Mouse (Mus musculus): ENCODE measurements around the gene Samd13.

Gene Samd13

DNA sequence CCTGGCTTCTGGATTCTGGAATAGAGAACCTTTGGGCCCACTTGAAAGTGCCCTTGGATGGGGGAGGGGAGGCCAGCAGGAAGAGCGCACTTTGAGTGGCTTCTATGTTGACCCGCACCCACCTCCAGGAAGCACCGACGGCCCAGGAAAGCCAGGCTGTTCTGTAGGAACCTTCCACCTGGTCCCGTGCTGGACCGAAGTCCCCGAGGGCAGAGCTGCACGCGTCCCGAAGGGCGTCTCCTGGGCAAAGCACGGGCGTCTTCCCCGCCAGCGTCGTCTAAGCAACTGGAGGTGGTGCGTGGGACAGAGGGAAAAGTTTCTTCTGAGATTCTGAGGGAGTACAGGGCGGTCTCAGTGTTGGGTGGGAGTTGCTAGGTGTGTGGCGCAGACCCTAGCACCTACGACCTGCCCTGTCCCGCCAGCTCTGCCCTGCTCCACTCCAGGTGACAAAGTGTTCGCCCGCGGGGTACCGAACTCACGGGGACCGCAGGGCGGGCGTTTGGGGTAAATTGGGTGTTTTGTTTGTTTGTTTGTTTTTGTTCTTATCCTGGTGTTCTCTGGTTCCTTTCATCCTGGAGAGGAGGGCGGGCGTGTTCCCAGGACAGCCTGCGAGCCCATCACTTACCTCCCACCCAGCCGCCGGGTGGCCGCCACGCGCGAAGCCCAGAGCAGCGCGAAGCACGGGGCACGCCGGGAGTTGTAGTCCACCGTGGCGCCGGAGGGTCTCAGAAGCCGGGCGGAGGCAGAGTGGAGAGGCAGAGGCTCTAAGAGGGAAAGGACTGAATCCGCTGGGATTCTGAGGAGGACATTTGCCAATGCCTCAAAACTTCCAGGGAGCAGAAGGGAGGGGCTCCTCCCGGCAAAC, at the start of gene Samd13:
Gene Samd13 (minus strand): TSS at position 782 of the 865 bp plus-strand sequence.
- DNase-seq (ENCODE audit: low spot score) = peak; percentile 54

GRCm38 (mm10) chr3:146731499-146731898, 46.1 kb upstream of the Samd13 start:
- no peak for DNase-seq (ENCODE audit: low spot score)

- DNase-seq (ENCODE audit: low spot score) = no peak
These were observed 37.6 kb upstream of the Samd13 start for GRCm38 (mm10) chr3:146723037-146723436.

DNA sequence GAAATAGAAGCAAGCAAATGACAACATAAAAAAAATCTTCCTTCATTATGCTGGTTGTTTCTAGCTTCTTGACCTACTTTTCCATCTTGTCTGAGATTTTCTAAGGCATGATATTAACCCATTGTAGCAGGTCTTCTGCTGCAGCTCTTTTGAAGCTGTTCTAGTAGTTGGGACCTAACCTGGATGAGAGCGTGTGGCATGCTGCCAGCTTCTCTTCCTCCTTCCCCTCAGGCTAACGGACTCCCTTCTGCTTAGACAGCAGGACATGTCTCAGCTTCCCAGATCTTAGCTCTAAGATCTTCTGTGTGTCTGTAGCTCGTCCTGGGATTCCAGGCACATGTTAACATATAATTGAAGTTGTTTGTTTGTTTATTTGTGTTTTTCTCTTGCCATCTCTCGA, 34.3 kb upstream of the Samd13 start:
- no peak for DNase-seq (ENCODE audit: low spot score)

DNA sequence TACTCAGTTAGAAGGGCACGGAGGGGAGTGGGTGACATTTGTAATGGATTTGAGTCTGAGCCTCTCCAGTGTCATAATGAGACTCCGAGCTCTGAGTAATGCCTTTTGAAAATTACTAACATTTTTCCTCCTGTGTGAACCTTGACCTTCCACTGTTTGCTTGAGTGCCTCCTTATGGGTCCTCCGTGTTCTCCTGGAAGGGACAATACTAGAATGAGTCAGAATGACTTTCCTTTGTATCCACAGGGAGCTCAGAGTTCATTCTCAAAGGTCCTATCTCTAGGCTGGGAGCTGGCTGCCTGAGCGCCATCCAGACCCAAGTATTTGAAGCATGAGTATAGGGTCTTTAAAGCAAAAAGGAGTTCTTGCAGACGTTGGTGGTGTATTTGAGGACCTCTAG, 32.9 kb upstream of the Samd13 start:
- DNase-seq (ENCODE audit: low spot score) = no peak

DNA sequence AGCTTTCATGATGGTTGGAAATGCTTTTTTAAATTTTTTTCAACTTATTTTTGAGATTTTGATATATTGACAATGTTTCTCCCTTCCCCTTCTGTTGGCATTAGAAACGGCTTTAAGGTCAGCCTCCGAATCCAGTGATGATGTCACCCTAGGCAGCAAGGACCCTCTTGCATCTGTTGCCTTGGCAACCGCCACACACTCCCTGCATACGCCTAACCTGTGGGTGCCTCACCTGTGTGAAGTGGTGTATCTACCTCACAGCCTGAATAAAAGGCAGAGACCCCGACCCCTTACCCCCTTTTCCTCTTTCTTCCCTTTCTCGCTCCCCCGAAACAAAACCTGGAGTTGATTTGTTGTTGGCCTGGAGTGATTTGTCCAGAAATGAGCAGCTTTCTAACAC, 26.9 kb upstream of the Samd13 start:
- no peak for DNase-seq (ENCODE audit: low spot score)

DNA sequence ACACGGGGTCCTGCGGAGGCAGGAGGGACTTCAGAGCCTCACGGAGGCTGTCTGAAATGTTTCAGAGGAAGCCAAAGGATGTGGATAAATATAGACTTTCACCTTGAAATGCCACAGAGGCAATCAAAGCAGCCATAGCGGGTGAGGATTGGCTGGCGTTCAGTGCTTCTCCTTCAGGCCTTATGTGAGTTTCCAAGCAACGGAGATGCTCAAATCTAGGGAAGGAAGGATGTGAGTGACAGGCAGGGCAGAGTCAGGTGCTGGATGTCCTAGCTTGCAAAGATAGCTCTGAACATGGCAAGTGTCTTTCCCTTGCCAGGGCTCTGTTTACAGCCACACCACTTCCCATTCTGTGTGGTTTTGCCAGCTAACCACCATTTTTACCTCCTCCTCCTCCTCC, 26.2 kb upstream of the Samd13 start:
- DNase-seq (ENCODE audit: low spot score) = no peak

GRCm38 (mm10) chr3:146711084-146711483, 25.7 kb upstream of the Samd13 start:
- DNase-seq (ENCODE audit: low spot score) = no peak

GRCm38 (mm10) chr3:146709086-146709485, 23.7 kb upstream of the Samd13 start:
- DNase-seq (ENCODE audit: low spot score) = no peak

DNA sequence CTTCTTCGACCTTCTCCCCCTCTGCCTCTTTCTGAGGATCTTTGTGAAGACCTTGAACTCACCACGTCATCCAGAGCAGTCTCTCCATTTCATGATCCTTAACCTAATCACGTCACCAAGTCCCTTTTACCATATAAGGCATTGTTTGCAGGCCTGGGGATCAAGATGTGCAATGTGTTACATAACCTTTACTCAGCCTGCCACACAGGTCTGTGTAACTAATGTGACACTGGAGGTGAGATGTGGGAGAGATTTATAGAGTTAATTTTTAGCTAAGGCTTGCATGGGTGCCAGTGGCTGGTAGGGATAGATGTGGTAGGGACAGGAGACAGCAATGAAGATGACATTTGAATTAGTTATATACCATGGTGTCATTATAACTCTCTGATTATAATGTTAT, 23.0 kb upstream of the Samd13 start:
- no peak for DNase-seq (ENCODE audit: low spot score)

GRCm38 (mm10) chr3:146704099-146704498, 18.7 kb upstream of the Samd13 start:
- DNase-seq (ENCODE audit: low spot score) = no peak

- DNase-seq (ENCODE audit: low spot score) = no peak
These were observed 14.7 kb upstream of the Samd13 start for GRCm38 (mm10) chr3:146700051-146700450.

DNA sequence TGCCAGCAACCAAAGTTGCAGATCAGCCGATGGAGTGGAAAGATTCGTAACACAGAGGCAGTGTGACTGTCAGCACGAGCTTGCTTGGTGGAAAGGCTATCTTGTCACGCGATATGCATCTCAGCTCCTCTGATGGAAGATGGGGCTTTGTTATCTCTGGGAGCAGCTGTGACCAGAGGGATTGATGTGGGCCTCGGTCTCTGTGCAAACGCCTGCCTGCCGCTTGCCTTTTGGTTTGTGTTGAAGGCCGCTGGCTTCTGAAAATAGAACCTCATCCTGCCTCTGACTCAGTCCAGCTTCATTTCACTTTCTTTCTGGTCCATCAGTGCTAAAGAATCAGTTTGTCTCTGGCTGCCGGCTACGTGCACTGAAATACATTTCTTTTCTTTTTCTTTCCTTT, 13.6 kb upstream of the Samd13 start:
- no peak for DNase-seq (ENCODE audit: low spot score)

DNA sequence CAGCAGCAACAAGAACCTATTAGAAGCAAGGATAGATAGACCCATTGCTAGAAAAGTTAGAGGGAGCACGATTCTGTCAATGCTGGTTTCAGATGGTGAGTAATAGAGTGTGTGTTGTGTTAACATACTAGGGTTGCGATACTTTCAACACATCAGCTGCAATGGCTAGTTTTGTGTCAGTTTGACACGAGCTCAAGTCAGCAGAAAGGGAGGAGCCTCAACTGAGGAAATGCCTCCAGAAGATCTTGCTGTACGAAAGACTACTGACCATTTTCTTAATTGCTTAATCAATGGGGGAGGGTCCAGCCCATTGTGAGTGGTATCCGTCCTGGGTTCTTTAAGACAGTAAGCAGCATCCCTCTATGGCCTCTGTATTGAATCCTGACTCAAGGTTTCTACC, 7.2 kb upstream of the Samd13 start:
- no peak for DNase-seq (ENCODE audit: low spot score)

DNA sequence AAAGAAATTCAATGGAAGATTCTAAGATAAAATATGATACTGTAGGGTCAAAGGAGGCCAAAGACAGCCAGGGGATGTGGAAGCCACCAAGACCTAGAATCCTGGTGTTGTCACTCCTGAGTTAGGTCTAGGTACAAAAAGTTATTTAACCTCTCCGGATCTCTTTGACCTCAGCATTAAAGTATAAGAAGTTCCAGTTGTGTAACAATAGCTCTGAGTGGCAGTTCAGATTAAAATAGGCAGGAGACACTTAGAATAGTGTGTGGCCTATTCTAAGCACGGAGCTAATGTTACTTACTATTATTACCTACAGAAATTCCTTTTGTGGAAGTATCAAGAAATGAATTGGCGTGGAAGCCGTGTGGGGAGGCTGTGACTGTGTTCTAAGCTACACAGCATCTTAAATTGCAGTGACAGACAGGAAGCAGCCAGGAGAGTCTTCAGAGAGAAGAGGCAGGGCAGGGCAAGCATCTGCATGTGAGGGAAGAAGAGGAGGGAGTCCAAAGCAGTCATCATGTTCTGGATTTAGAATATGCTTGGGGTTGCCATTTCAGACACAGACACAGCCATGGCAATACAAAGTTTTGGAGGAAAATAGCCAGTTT, 1.8 kb upstream of the Samd13 start:
- DNase-seq (ENCODE audit: low spot score) = no peak

DNA sequence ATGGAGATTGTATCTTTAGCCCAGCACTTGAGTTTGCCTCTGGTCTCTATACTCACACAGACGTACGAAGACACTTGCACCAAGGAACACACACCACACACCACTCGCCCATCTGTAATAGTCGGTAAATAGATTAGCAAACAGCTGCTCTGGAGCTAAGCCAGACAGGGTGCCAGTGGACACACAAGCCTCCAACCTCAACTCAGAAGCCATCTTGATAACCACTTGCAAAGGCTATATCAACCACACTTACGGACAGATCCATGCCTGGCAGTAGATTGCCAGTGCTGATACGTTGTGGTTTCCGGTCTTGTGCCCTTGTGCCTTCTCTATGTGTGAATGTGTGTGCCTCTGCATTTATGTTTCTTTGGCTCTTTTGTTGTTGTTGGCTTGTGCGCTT, 1.0 kb upstream of the Samd13 start:
- DNase-seq (ENCODE audit: low spot score) = no peak

GRCm38 (mm10) chr3:146683095-146683494, 2.3 kb downstream of the Samd13 start:
- DNase-seq (ENCODE audit: low spot score) = no peak

- DNase-seq (ENCODE audit: low spot score) = peak; percentile 37
These were observed 3.2 kb downstream of the Samd13 start for GRCm38 (mm10) chr3:146682140-146682651.

GRCm38 (mm10) chr3:146681696-146682095, 3.7 kb downstream of the Samd13 start:
- DNase-seq (ENCODE audit: low spot score) = no peak

DNA sequence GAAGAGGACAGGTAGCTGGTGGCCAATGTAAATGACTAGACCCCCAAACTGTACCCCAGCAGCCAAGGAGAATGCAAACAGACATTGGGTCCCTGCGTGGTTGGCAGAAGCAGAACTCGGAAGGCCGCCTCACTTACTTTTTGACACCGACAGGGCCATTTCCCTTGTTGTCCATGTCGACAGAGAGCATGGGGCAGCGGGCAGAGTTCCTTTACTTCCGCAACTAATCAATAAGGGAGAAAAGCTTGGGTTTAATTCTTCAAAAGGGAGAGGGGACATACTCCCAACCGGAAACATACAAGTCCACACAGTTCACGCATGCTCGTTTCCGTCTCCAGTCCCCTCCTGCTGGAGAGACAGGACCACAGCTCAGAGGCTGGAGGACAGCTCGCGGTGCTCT, 4.8 kb downstream of the Samd13 start:
- DNase-seq (ENCODE audit: low spot score) = no peak

DNA sequence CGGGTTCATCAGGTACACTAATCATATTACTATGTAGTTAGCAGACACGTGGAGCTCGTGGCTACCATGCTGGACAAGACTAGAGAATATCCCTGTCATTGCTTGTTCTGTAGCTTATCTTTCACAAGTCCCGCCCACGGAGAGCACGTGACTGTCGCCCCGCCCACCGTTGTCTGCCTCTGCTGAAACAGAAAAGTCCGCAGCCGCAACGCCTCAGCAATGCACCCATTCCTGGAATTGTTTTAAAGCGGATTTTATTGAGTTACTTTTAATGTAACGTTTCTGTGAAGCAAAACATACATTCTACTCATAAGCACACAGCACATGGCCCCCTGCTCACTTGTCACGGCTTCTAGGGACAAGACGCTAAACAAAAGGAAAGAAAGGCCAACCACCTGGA, 5.7 kb downstream of the Samd13 start:
- DNase-seq (ENCODE audit: low spot score) = no peak

DNA sequence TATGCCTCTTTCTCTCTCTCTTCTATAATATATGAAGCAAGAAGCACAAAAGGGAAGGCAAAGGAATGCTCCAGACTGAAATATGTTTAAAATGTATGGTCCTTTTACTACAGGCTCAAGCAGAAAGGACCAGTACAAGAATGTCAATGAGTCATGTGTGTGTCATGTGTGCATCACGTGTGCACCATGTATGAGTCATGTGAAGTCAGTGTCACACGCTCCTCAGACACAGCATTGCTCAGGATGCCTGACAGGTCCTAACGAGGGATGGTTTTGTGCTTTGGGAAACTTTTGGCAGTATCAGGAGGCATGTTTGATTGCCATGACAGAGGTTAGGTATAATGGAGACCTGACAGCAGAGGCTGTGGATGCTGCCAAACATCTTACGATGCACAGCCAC, 9.2 kb downstream of the Samd13 start:
- DNase-seq (ENCODE audit: low spot score) = no peak

DNA sequence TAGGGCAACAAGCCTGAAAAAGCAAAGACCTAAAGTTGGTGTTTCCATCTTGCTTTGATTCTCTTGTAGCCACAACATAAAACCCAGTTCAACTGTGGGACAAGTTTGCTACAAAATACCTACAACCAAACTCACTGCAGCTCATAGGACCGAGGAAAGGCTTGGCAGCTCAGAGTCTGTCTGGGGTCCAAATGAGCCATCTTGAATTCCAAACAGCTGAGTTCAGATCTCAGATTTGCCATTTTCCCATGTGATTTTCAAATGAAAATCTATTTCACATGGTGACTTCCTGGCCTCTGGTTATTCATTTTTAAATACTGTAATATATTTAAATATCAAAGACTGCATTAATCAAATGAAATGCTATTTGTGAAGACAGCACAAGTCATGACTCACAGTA, 10.3 kb downstream of the Samd13 start:
- DNase-seq (ENCODE audit: low spot score) = no peak

DNA sequence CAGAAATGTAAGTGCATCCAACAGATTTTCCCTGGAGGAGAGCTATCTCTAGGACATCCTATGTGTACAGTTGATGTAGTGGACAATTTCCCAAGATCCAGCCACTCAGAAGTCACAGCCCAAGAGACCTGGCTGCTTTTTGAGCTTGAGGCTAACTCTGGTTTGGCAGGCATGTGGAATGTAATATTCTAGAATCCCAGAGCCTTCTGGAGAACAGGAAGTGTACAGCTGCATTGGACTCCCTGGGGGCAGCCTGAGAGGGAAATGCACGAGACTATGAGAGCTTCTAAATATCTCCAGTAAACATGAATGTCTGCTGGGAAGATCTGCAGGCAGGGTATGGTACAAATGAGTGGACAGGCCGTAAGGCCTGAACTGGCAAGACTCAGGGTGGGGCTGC, 14.3 kb downstream of the Samd13 start:
- DNase-seq (ENCODE audit: low spot score) = no peak
